23 mouse cellular contexts compared by ENCODE assay signal in genomic region chr7:34819796-34820195, GRCm38 (mm10). TPM values are rescaled to one million over a fixed set of nuclear protein-coding genes. Genes with fewer than 3 reads are reported as not detected.
DNase-seq lines count a peak whose midpoint lies in the region; ATAC-seq and TF ChIP-seq lines count a peak whose summit lies in the region.
"Had no signal": no experiment of that assay in that cellular context is flagged by ENCODE, and none has a peak within 500 bp of the region (broad histone marks: within the 10 kb centered on the region; RNA-seq: fewer than 3 reads in every experiment).

No protein-coding gene starts in this region.

- H3K27ac ChIP-seq in heart, embryonic 11.5 days (ENCODE audit: low read depth, low read length) = no peak overlapping the region
- H3K27ac ChIP-seq in lung, postnatal 0 days (ENCODE audit: low read length) = no peak overlapping the region
- H3K27ac ChIP-seq: forebrain, embryonic 15.5 days; gastrocnemius, adult 2 months; heart, embryonic 10.5 days; limb, embryonic 10.5 days; stomach, embryonic 15.5 days had no signal

- no peak for TF ChIP-seq CTCF in E14TG2a.4 (conservative IDR thresholded peaks at IDR 0.05; ENCODE audit: low read length)
- TF ChIP-seq CTCF in lung, postnatal 0 days (IDR thresholded peaks at IDR 0.05) = no peak

- no peak overlapping the region for H3K4me2 ChIP-seq in heart, embryonic 11.5 days
- H3K4me2 ChIP-seq in lung, postnatal 0 days (replicated peaks; ENCODE audit: low read depth, low read length) = no peak overlapping the region
- H3K4me2 ChIP-seq: forebrain, embryonic 15.5 days; stomach, embryonic 15.5 days had no signal

- H3K27me3 ChIP-seq in E14TG2a.4 (ENCODE audit: insufficient read depth, low read length) = peaks cover 69% of the 10 kb centered on the region
- H3K27me3 ChIP-seq in heart, embryonic 11.5 days (ENCODE audit: control insufficient read depth, insufficient read depth, low read length) = no peaks in the 10 kb centered on the region
- no peaks in the 10 kb centered on the region for H3K27me3 ChIP-seq in lung, postnatal 0 days (replicated peaks; ENCODE audit: insufficient read depth, low read length)
- H3K27me3 ChIP-seq: forebrain, embryonic 15.5 days; stomach, embryonic 15.5 days had no signal

- H3K9me3 ChIP-seq in E14TG2a.4 (ENCODE audit: low read length) = peaks cover 9% of the 10 kb centered on the region
- H3K9me3 ChIP-seq in heart, embryonic 11.5 days (replicated peaks; ENCODE audit: control insufficient read depth, low read length) = no peaks in the 10 kb centered on the region
- no peaks in the 10 kb centered on the region for H3K9me3 ChIP-seq in lung, postnatal 0 days (ENCODE audit: low read length)
- H3K9me3 ChIP-seq: forebrain, embryonic 15.5 days; heart, embryonic 10.5 days; limb, embryonic 10.5 days; megakaryocyte, embryonic 14.5 days; stomach, embryonic 15.5 days had no signal

- 82% methylated on average over 18 of the region's 18 CpGs for WGBS in heart, embryonic 11.5 days (ENCODE audit: insufficient replicate concordance)
- 89% methylated on average over 18 of the region's 18 CpGs for WGBS in lung, postnatal 0 days

- ATAC-seq in heart, embryonic 11.5 days (replicated peaks; ENCODE audit: insufficient number of reproducible peaks, low FRiP score, low TSS enrichment) = no peak
- ATAC-seq in lung, postnatal 0 days = no peak
- ATAC-seq: forebrain, embryonic 15.5 days; inflammation-experienced regulatory T-cells, adult 6 months; liver, postnatal 0 days had no signal

- peak; percentile 67 for DNase-seq in layer of hippocampus, adult 11-12 months (ENCODE audit: low spot score)
- no peak for DNase-seq in layer of hippocampus, adult 9-10 months (ENCODE audit: low spot score)
- DNase-seq in layer of hippocampus, adult 8-10 months (ENCODE audit: low spot score in 2 of 2) = peak; percentile 66 to 73
- DNase-seq in right cerebral cortex, adult 2 months (ENCODE audit: low spot score in 2 of 2) = peak; percentile 82 to 83
- no peak for DNase-seq in lung, postnatal 0 days (ENCODE audit: low spot score)
- no peak for DNase-seq in adrenal gland, adult 8-10 months
- DNase-seq: cerebellum, adult 11 months; cerebellum, postnatal 14 days; gastrocnemius, adult 2 months; heart, postnatal 10 days; kidney, adult 8-10 months; liver, postnatal 0 days; lung, postnatal 14 days had no signal

- no peaks in the 10 kb centered on the region for H3K36me3 ChIP-seq in E14TG2a.4 (ENCODE audit: insufficient read depth, low read length)
- H3K36me3 ChIP-seq in heart, embryonic 11.5 days (ENCODE audit: control insufficient read depth, insufficient read depth, low read length) = no peaks in the 10 kb centered on the region
- no peaks in the 10 kb centered on the region for H3K36me3 ChIP-seq in lung, postnatal 0 days (ENCODE audit: insufficient read depth, low read length)
- H3K36me3 ChIP-seq: forebrain, embryonic 15.5 days; heart, embryonic 10.5 days; limb, embryonic 10.5 days; stomach, embryonic 15.5 days had no signal

- H3K4me1 ChIP-seq in E14TG2a.4 (replicated peaks; ENCODE audit: low read depth, low read length) = peaks cover 30% of the 10 kb centered on the region
- no peaks in the 10 kb centered on the region for H3K4me1 ChIP-seq in heart, embryonic 11.5 days (ENCODE audit: control insufficient read depth, insufficient read depth, low read length)
- no peaks in the 10 kb centered on the region for H3K4me1 ChIP-seq in lung, postnatal 0 days (ENCODE audit: insufficient read depth, low read depth, low read length)
- H3K4me1 ChIP-seq: megakaryocyte, embryonic 14.5 days; stomach, embryonic 15.5 days had no signal

- TF ChIP-seq EP300 in lung, postnatal 0 days (IDR thresholded peaks at IDR 0.05) = no peak

- H3K9ac ChIP-seq in heart, embryonic 11.5 days (ENCODE audit: low read depth, low read length) = no peak overlapping the region
- H3K9ac ChIP-seq in lung, postnatal 0 days (replicated peaks; ENCODE audit: low read depth) = no peak overlapping the region
- H3K9ac ChIP-seq: forebrain, embryonic 15.5 days; liver, postnatal 0 days; stomach, embryonic 15.5 days had no signal

- peak overlapping the region; percentile 56 for H3K4me3 ChIP-seq in E14TG2a.4 (replicated peaks; ENCODE audit: low read length)
- H3K4me3 ChIP-seq in heart, embryonic 11.5 days (ENCODE audit: low read depth, low read length) = no peak overlapping the region
- no peak overlapping the region for H3K4me3 ChIP-seq in lung, postnatal 0 days (ENCODE audit: low read depth, low read length)
- H3K4me3 ChIP-seq: forebrain, embryonic 15.5 days; gastrocnemius, adult 2 months; heart, embryonic 10.5 days; limb, embryonic 10.5 days; megakaryocyte, embryonic 14.5 days; myocyte; stomach, embryonic 15.5 days had no signal

RNA-seq across cellular contexts. Expression of gene Chst8, which starts 7.3 kb away (rescaled TPM):
- total RNA-seq in layer of hippocampus, adult 8-10 months (2022) = 10 to 100 TPM; 28.5 to 37.0 (median 32.7) TPM
- polyA plus RNA-seq in heart, embryonic 11.5 days (2014; fragmentation: Nextera tagmentation; extraction: Ambion mirVana) = 1.2 and 1.6 TPM in 2 replicates
- polyA plus RNA-seq in lung, postnatal 0 days (2015; fragmentation: Nextera tagmentation; extraction: Ambion mirVana) = 4.7 and 5.9 TPM in 2 replicates
- total RNA-seq in adrenal gland, adult 8-10 months (2022) = 10 to 100 TPM in 3 of 4 experiments, 1 to 10 TPM in 1; 7.1 to 29.9 (median 13.8) TPM
- total RNA-seq: neutrophil, adult 5-6 weeks had no signal
- polyA plus RNA-seq: inflammation-experienced regulatory T-cells, adult 6 months; myocyte had no signal

Comparison
In these comparisons a context has a peak if more than half of its experiments do, and no peak if none do; other contexts are left out.
1. DNase-seq: peak in layer of hippocampus, adult 11-12 months (single experiment), layer of hippocampus, adult 8-10 months (2 of 2) and right cerebral cortex, adult 2 months (2 of 2); none in layer of hippocampus, adult 9-10 months (single experiment), lung, postnatal 0 days (single experiment) and adrenal gland, adult 8-10 months (single experiment).